Mouse (Mus musculus): ENCODE results near the gene Brf1.

- TF ChIP-seq POLR2A (IDR thresholded peaks at IDR 0.05; ENCODE audit: borderline replicate concordance, low read depth, low read length): no peak
- TF ChIP-seq CTCF (IDR thresholded peaks at IDR 0.05; ENCODE audit: low read depth, low read length): no peak
Observed at GRCm38 (mm10) chr12:113048103-113048502, 47.6 kb upstream of the Brf1 start.

All from bone marrow macrophage, adult 2 months (primary cell).